Mouse (Mus musculus) ES-E14 (cell line): ENCODE data around the gene Madcam1.

Experiments
- HCFC1 ChIP-seq: IDR thresholded peaks from 2 replicates; pipeline ENCODE4 v1.6.1; 2012; ENCODE audit warnings: low read length, inconsistent platforms, borderline replicate concordance; ENCODE audit not compliant: insufficient read depth
- MAFK ChIP-seq: IDR thresholded peaks from 2 replicates; pipeline ENCODE4 v1.6.1; 2014; ENCODE audit warnings: mild to moderate bottlenecking, low read depth, low read length, inconsistent platforms; ENCODE audit not compliant: insufficient read depth

- TF ChIP-seq HCFC1 (no peak), MAFK (no peak)
Observed at GRCm38 (mm10) chr10:79712029-79712428, 47.7 kb downstream of the Madcam1 start.
